Mouse (Mus musculus): ENCODE measurements around the gene Mgmt. TPM values are rescaled to one million over a fixed set of nuclear protein-coding genes. Genes with fewer than 3 reads are reported as not detected.
A peak's percentile ranks its signal among the peaks of the same experiment; 100 is the strongest.

The Mgmt gene
- total RNA-seq, 2 experiments from 2014 or later: 1.0 to 1.2 TPM

DNA sequence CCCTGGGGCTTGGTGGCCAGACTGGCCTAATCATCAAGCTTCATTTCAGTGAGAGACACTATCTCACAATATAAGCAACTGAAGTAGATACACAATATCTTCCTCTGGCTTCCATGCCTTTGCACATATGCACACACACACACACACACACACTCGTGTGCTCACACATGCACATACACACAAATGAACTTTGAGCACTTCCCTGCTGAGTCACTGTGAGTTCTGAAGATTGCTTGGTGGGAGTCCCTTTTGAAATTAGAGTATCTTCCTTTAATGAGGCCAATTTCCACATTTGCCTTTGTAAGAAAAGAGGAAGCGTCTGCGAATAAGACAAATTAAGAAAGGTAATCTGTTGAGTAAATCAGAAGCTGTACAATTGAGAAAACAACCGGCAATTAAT is 136.4 kb downstream of the Mgmt start:
- no peak overlapping the region for H3K27ac ChIP-seq

GRCm38 (mm10) chr7:137033177-137033576 is 138.8 kb downstream of the Mgmt start:
- DNase-seq (ENCODE audit: low spot score in 2 of 2): no peak
- Histone ChIP-seq H3K27ac (no peak overlapping the region), H3K4me3 (no peak overlapping the region)
- TF ChIP-seq CTCF (conservative IDR thresholded peaks at IDR 0.05): no peak

More for the DNA sequence above, 136.4 kb downstream of the Mgmt start:
- TF ChIP-seq CTCF (conservative IDR thresholded peaks at IDR 0.05): no peak
- no peak overlapping the region for H3K4me3 ChIP-seq
- no peak for DNase-seq (ENCODE audit: low spot score in 2 of 2)

- TF ChIP-seq CTCF (conservative IDR thresholded peaks at IDR 0.05): no peak
- Histone ChIP-seq H3K27ac (no peak overlapping the region), H3K4me3 (no peak overlapping the region)
- DNase-seq (ENCODE audit: low spot score in 2 of 2): no peak
Observed at GRCm38 (mm10) chr7:137034986-137035385, 140.6 kb downstream of the Mgmt start.

GRCm38 (mm10) chr7:137035916-137036315 is 141.5 kb downstream of the Mgmt start:
- H3K4me3 ChIP-seq: no peak overlapping the region
- DNase-seq (ENCODE audit: low spot score in 2 of 2): no peak
- no peak overlapping the region for H3K27ac ChIP-seq
- no peak for TF ChIP-seq CTCF (conservative IDR thresholded peaks at IDR 0.05)

DNA sequence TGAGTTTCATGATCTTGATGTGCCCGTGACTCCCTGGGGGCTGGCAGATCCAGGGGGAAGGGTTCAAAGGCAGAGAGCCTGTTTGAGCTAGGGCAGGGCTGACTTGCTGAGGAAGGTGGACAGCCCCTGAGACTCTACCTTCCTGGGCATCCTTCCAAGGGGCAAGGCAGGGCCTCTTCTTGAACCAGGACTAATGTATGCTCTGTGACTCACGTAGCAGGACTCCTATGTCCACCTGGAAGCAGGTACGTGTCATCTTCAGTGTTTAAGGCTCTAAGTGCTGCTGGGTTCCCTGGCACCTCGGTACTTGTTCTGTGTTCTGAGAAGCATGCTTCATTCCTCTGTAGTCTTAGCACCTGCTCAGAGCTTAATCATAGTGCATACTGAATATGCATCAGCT is 143.1 kb downstream of the Mgmt start:
- no peak for TF ChIP-seq CTCF (conservative IDR thresholded peaks at IDR 0.05)
- DNase-seq (ENCODE audit: low spot score in 2 of 2): no peak
- H3K27ac ChIP-seq: no peak overlapping the region
- no peak overlapping the region for H3K4me3 ChIP-seq

DNA sequence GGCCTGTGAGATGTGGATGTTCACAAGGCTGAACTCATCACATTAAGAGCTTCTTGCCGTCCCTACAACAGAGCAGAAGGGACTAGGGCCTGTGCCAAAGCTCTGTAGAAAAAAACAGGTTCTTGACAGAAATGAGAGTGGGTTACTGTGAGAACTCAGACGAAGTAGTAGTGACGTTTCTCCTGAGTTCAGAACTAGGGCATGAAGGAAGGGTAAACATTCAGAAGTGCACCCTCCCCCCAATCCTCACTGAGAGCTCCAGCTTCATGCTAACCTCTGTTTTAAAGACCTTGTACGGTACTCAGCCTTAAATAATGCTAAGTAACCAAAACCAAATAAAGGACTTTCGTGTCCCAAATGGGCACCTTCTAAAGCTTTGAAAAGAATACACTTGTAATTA is 143.5 kb downstream of the Mgmt start:
- Histone ChIP-seq H3K27ac (no peak overlapping the region), H3K4me3 (no peak overlapping the region)
- no peak for TF ChIP-seq CTCF (conservative IDR thresholded peaks at IDR 0.05)
- DNase-seq (ENCODE audit: low spot score in 2 of 2): no peak

- TF ChIP-seq CTCF (conservative IDR thresholded peaks at IDR 0.05): no peak
- Histone ChIP-seq H3K27ac (no peak overlapping the region), H3K4me3 (no peak overlapping the region)
- DNase-seq (ENCODE audit: low spot score in 2 of 2): no peak
Observed at GRCm38 (mm10) chr7:137038311-137038945, 144.0 kb downstream of the Mgmt start.

GRCm38 (mm10) chr7:137038946-137039320 is 144.5 kb downstream of the Mgmt start:
- DNase-seq (ENCODE audit: low spot score in 2 of 2): no peak
- H3K27ac ChIP-seq: no peak overlapping the region
- TF ChIP-seq CTCF (conservative IDR thresholded peaks at IDR 0.05): no peak
- H3K4me3 ChIP-seq: no peak overlapping the region

- Histone ChIP-seq H3K4me3 (no peak overlapping the region), H3K27ac (no peak overlapping the region)
- DNase-seq (ENCODE audit: low spot score in 2 of 2): no peak
- no peak for TF ChIP-seq CTCF (conservative IDR thresholded peaks at IDR 0.05)
Observed at GRCm38 (mm10) chr7:137040646-137041045, 146.2 kb downstream of the Mgmt start.

GRCm38 (mm10) chr7:137046891-137047290 is 152.5 kb downstream of the Mgmt start:
- H3K4me3 ChIP-seq: no peak overlapping the region
- no peak overlapping the region for H3K27ac ChIP-seq
- no peak for DNase-seq (ENCODE audit: low spot score in 2 of 2)
- TF ChIP-seq CTCF (conservative IDR thresholded peaks at IDR 0.05): no peak

GRCm38 (mm10) chr7:137048086-137048922 is 153.9 kb downstream of the Mgmt start:
- no peak for DNase-seq (ENCODE audit: low spot score in 2 of 2)
- TF ChIP-seq CTCF (conservative IDR thresholded peaks at IDR 0.05): no peak
- no peak overlapping the region for H3K27ac ChIP-seq
- H3K4me3 ChIP-seq: no peak overlapping the region

- Histone ChIP-seq H3K4me3 (no peak overlapping the region), H3K27ac (no peak overlapping the region)
- peak; percentile 61 for TF ChIP-seq CTCF (conservative IDR thresholded peaks at IDR 0.05)
- no peak for DNase-seq (ENCODE audit: low spot score in 2 of 2)
Observed at GRCm38 (mm10) chr7:137054343-137054742, 159.9 kb downstream of the Mgmt start.

DNA sequence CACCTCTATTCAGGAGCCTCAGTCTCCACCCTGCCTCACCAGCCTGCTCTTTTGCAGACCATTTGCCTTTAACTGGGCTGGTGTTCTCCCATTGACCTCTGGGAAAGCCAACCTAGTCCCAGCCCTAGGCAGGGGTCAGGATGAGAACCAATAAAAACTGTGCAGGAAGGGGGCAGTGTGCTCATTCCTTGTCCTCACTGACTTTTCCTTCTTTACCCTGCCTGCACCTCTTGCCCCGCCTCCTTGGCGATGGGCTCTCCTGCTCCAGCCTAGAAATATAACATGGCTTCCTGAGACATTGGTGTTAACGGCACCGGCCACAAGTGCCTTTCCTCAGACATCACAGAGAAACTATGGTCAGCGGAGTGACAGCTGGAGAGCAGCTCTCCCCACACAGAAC is 161.7 kb downstream of the Mgmt start:
- no peak overlapping the region for H3K4me3 ChIP-seq
- TF ChIP-seq CTCF (conservative IDR thresholded peaks at IDR 0.05): no peak
- H3K27ac ChIP-seq: no peak overlapping the region
- no peak for DNase-seq (ENCODE audit: low spot score in 2 of 2)

- no peak overlapping the region for H3K27ac ChIP-seq
- no peak overlapping the region for H3K4me3 ChIP-seq
- DNase-seq (ENCODE audit: low spot score in 2 of 2): no peak
- TF ChIP-seq CTCF (conservative IDR thresholded peaks at IDR 0.05): peak; percentile 59
Observed at GRCm38 (mm10) chr7:137060488-137060887, 166.1 kb downstream of the Mgmt start.

All from layer of hippocampus, adult 2 months (tissue).